Comparison of ENCODE assay signal across 21 mouse cellular contexts in genomic region chr14:75409772-75410171, GRCm38 (mm10). TPM values are rescaled to one million over a fixed set of nuclear protein-coding genes. Genes with fewer than 3 reads are reported as not detected.
A peak's percentile ranks its signal among the peaks of the same experiment; 100 is the strongest.
DNase-seq lines count a peak whose midpoint lies in the region; ATAC-seq and TF ChIP-seq lines count a peak whose summit lies in the region.
"Had no signal": no experiment of that assay in that cellular context is flagged by ENCODE, and none has a peak within 500 bp of the region (broad histone marks: within the 10 kb centered on the region; RNA-seq: fewer than 3 reads in every experiment).

No protein-coding gene starts in this region.

- H3K9me3 ChIP-seq in hindbrain, embryonic 16.5 days (ENCODE audit: control insufficient read depth, low read length) = no peaks in the 10 kb centered on the region
- H3K9me3 ChIP-seq in hindbrain, embryonic 13.5 days = 0 out of 2 replicates have a peak, but pooled peaks cover 5% of the 10 kb centered on the region
- H3K9me3 ChIP-seq in lung, embryonic 15.5 days = no peaks in the 10 kb centered on the region
- H3K9me3 ChIP-seq: embryonic facial prominence, embryonic 13.5 days; forebrain, embryonic 12.5 days; heart, embryonic 15.5 days; hindbrain, embryonic 15.5 days had no signal

- 0 out of 2 replicates have a peak, but pooled peaks have one; percentile 24 for ATAC-seq in hindbrain, embryonic 16.5 days
- ATAC-seq in hindbrain, embryonic 13.5 days (ENCODE audit: low FRiP score) = no peak
- 0 out of 2 replicates have a peak, but pooled peaks have one; percentile 35 for ATAC-seq in lung, embryonic 15.5 days (ENCODE audit: borderline replicate concordance, extremely low read depth, low FRiP score, low TSS enrichment)
- ATAC-seq: activated CD4-positive, CD25-positive, alpha-beta regulatory T cell, adult 4 months; Patski had no signal

- 68% methylated on average over 3 of the region's 3 CpGs for WGBS in hindbrain, embryonic 16.5 days
- 73% methylated on average over 3 of the region's 3 CpGs for WGBS in hindbrain, embryonic 13.5 days
- 33% methylated on average over 3 of the region's 3 CpGs for WGBS in lung, embryonic 15.5 days
- 66% methylated on average over 3 of the region's 3 CpGs for WGBS in lung, adult 2 months

- no peak overlapping the region for H3K4me3 ChIP-seq in hindbrain, embryonic 16.5 days (ENCODE audit: low read length)
- H3K4me3 ChIP-seq in hindbrain, embryonic 13.5 days = no peak overlapping the region
- no peak overlapping the region for H3K4me3 ChIP-seq in lung, embryonic 15.5 days
- no peak overlapping the region for H3K4me3 ChIP-seq in lung, adult 2 months (replicated peaks; ENCODE audit: extremely low read depth, low read depth, low read length)
- H3K4me3 ChIP-seq: embryonic facial prominence, embryonic 13.5 days; forebrain, embryonic 12.5 days; heart, adult 2 months; heart, embryonic 15.5 days; hindbrain, embryonic 15.5 days had no signal

- DNase-seq in lung, adult 2 months = no peak
- DNase-seq in right cerebral cortex, adult 18-20 months = peak; percentile 11
- DNase-seq in right cerebral cortex, postnatal 36 days (ENCODE audit: low spot score in 2 of 2) = no peak
- no peak for DNase-seq in embryo, embryonic 11 days
- DNase-seq: adrenal gland, postnatal 14 days; cerebellum, adult 11-12 months; cerebellum, adult 9-10 months; cerebellum, postnatal 25 days; gastrocnemius, postnatal 14 days; heart, adult 2 months; heart, postnatal 14 days had no signal

- no peak overlapping the region for H3K4me2 ChIP-seq in hindbrain, embryonic 16.5 days (ENCODE audit: low read length)
- H3K4me2 ChIP-seq in hindbrain, embryonic 13.5 days = no peak overlapping the region
- no peak overlapping the region for H3K4me2 ChIP-seq in lung, embryonic 15.5 days
- H3K4me2 ChIP-seq: embryonic facial prominence, embryonic 13.5 days; forebrain, embryonic 12.5 days; heart, embryonic 11.5 days; heart, embryonic 15.5 days; hindbrain, embryonic 15.5 days had no signal

- H3K36me3 ChIP-seq in hindbrain, embryonic 16.5 days (ENCODE audit: control insufficient read depth, insufficient read depth, low read length) = no peaks in the 10 kb centered on the region
- no peaks in the 10 kb centered on the region for H3K36me3 ChIP-seq in hindbrain, embryonic 13.5 days
- no peaks in the 10 kb centered on the region for H3K36me3 ChIP-seq in lung, embryonic 15.5 days
- H3K36me3 ChIP-seq: embryonic facial prominence, embryonic 13.5 days; forebrain, embryonic 12.5 days; heart, embryonic 15.5 days; hindbrain, embryonic 15.5 days had no signal

- TF ChIP-seq POLR2A in lung, adult 2 months (IDR thresholded peaks at IDR 0.05; ENCODE audit: borderline replicate concordance, extremely low read depth, low read depth, low read length) = no peak

- no peaks in the 10 kb centered on the region for H3K4me1 ChIP-seq in hindbrain, embryonic 16.5 days (ENCODE audit: control insufficient read depth, insufficient read depth, low read depth, low read length)
- 0 out of 2 replicates have a peak, but pooled peaks cover 4% of the 10 kb centered on the region for H3K4me1 ChIP-seq in hindbrain, embryonic 13.5 days (replicated peaks)
- H3K4me1 ChIP-seq in lung, embryonic 15.5 days = no peaks in the 10 kb centered on the region
- no peaks in the 10 kb centered on the region for H3K4me1 ChIP-seq in lung, adult 2 months (ENCODE audit: control insufficient read depth, insufficient read depth, low read length)
- H3K4me1 ChIP-seq: embryonic facial prominence, embryonic 13.5 days; forebrain, embryonic 12.5 days; heart, embryonic 15.5 days had no signal

- no peak overlapping the region for H3K9ac ChIP-seq in hindbrain, embryonic 16.5 days (ENCODE audit: low read depth, low read length)
- H3K9ac ChIP-seq in hindbrain, embryonic 13.5 days = no peak overlapping the region
- H3K9ac ChIP-seq in lung, embryonic 15.5 days = no peak overlapping the region
- H3K9ac ChIP-seq: embryonic facial prominence, embryonic 13.5 days; forebrain, embryonic 12.5 days; heart, embryonic 15.5 days; hindbrain, embryonic 15.5 days had no signal

- no peak for TF ChIP-seq CTCF in lung, adult 2 months (IDR thresholded peaks at IDR 0.05; ENCODE audit: insufficient read depth, low read length)

- H3K27me3 ChIP-seq in hindbrain, embryonic 16.5 days (replicated peaks; ENCODE audit: control insufficient read depth, insufficient read depth, low read length) = no peaks in the 10 kb centered on the region
- 0 out of 2 replicates have a peak, but pooled peaks cover 2% of the 10 kb centered on the region for H3K27me3 ChIP-seq in hindbrain, embryonic 13.5 days
- no peaks in the 10 kb centered on the region for H3K27me3 ChIP-seq in lung, embryonic 15.5 days
- H3K27me3 ChIP-seq: embryonic facial prominence, embryonic 13.5 days; forebrain, embryonic 12.5 days; heart, embryonic 15.5 days; hindbrain, embryonic 15.5 days had no signal

- no peak overlapping the region for H3K27ac ChIP-seq in hindbrain, embryonic 16.5 days (ENCODE audit: low read depth, low read length)
- H3K27ac ChIP-seq in hindbrain, embryonic 13.5 days = no peak overlapping the region
- H3K27ac ChIP-seq in lung, embryonic 15.5 days = no peak overlapping the region
- H3K27ac ChIP-seq: embryonic facial prominence, embryonic 13.5 days; forebrain, embryonic 12.5 days; heart, adult 2 months; heart, embryonic 15.5 days; hindbrain, embryonic 15.5 days had no signal

RNA-seq across cellular contexts. Expression of gene Siah3, which starts 46.0 kb away (rescaled TPM):
- polyA plus RNA-seq in hindbrain, embryonic 16.5 days (2015; fragmentation: Nextera tagmentation; extraction: Ambion mirVana) = 2.9 and 5.2 TPM in 2 replicates
- polyA plus RNA-seq in hindbrain, embryonic 13.5 days (2015; fragmentation: Nextera tagmentation; extraction: Ambion mirVana) = 4.0 and 4.5 TPM in 2 replicates
- not detected in 2 replicates for polyA plus RNA-seq in lung, embryonic 15.5 days (2015; fragmentation: Nextera tagmentation; extraction: Ambion mirVana)
- 0.04 TPM in 1 of 2 replicates, not detected in the other for polyA plus RNA-seq in lung, adult 2 months (2012; rRNA removed)
- polyA plus RNA-seq: Patski had no signal
